Mouse (Mus musculus) forebrain, embryonic 11.5 days (tissue): ENCODE results near the gene Vdr. TPM values are rescaled to one million over a fixed set of nuclear protein-coding genes. Genes with fewer than 3 reads are reported as not detected.

Experiments
- ATAC-seq: fragments of 200-750 bp; cut with Nextera tagmentation; replicated peaks from 2 replicates; pipeline ENCODE4 v1.8.0; 2017; ENCODE audit warnings: moderate TSS enrichment; ENCODE audit not compliant: low FRiP score
- DNase-seq: peaks from one replicate; pipeline ENCODE4 v3.0.0-alpha.2; 2017; ENCODE audit warnings: low spot score
- H3K27ac ChIP-seq: fragments of 300-500 bp; sonication (generic); 2 replicates; pipeline ENCODE4 v1.5.1; 2014; ENCODE audit warnings: low read depth, low read length
- H3K27me3 ChIP-seq: fragments of 300-500 bp; sonication (generic); 2 replicates; pipeline ENCODE4 v1.6.1; 2014; ENCODE audit warnings: mild to moderate bottlenecking, low read length, mixed read lengths; ENCODE audit not compliant: control insufficient read depth, insufficient read depth
- H3K36me3 ChIP-seq: fragments of 300-500 bp; sonication (generic); 2 replicates; pipeline ENCODE4 v1.6.1; 2014; ENCODE audit warnings: mild to moderate bottlenecking, low read length, moderate library complexity, mixed read lengths; ENCODE audit not compliant: control insufficient read depth, insufficient read depth
- H3K4me1 ChIP-seq: fragments of 300-500 bp; sonication (generic); replicated peaks from 2 replicates; pipeline ENCODE4 v1.6.1; 2014; ENCODE audit warnings: low read length, mixed read lengths; ENCODE audit not compliant: control insufficient read depth, insufficient read depth
- H3K4me2 ChIP-seq: fragments of 300-500 bp; sonication (generic); 2 replicates; pipeline ENCODE4 v1.6.1; 2014; ENCODE audit warnings: low read depth, mild to moderate bottlenecking, low read length, moderate library complexity, mixed read lengths; ENCODE audit not compliant: severe bottlenecking
- H3K4me3 ChIP-seq: fragments of 300-500 bp; sonication (generic); 2 replicates; pipeline ENCODE4 v1.5.1; 2014; ENCODE audit warnings: low read depth, low read length
- H3K9ac ChIP-seq: fragments of 300-500 bp; sonication (generic); 2 replicates; pipeline ENCODE4 v1.6.1; 2014; ENCODE audit warnings: low read length
- H3K9me3 ChIP-seq: fragments of 300-500 bp; sonication (generic); 2 replicates; pipeline ENCODE4 v1.6.1; 2016; ENCODE audit warnings: low read length, mixed read lengths; ENCODE audit not compliant: control insufficient read depth
- WGBS: fragments of 180-500 bp; shearing (Covaris S2); extraction: QIAGEN DNeasy Blood & Tissue Kit; methylation state at CpG from one replicate; pipeline ENCODE4 v1.1.7; 2014; 5-methylcytosine and 5-hydroxymethylcytosine counted together
- polyA plus RNA-seq: library from polyadenylated mRNA; unstranded; fragments of >200 nt; fragmentation: Nextera tagmentation; extraction: Ambion mirVana; gene quantifications from 2 replicates; pipeline ENCODE4 v1.2.1, GENCODE M21; 2014

The Vdr gene
- polyA plus RNA-seq, 1 experiment from 2014 or later, result 0.17 TPM

GRCm38 (mm10) chr15:97813452-97814204 lies 96.8 kb downstream of the Vdr start:
- no peak for ATAC-seq
- WGBS, result 49% methylated on average over 21 of the region's 21 CpGs
- H3K4me2 ChIP-seq, result no peak overlapping the region

GRCm38 (mm10) chr15:97812875-97813274 lies 97.6 kb downstream of the Vdr start:
- Histone ChIP-seq H3K4me2 (no peak overlapping the region), H3K36me3 (no peaks in the 10 kb centered on the region; the same call in 1 of the 2 replicates), H3K27ac (no peak overlapping the region), H3K4me3 (no peak overlapping the region), H3K27me3 (no peaks in the 10 kb centered on the region), H3K9me3 (no peaks in the 10 kb centered on the region), H3K4me1 (peaks cover 5% of the 10 kb centered on the region), H3K9ac (no peak overlapping the region)
- ATAC-seq (no peak), DNase-seq (no peak)
- WGBS, result 65% methylated on average over 7 of the region's 7 CpGs

More at GRCm38 (mm10) chr15:97813452-97814204, 96.8 kb downstream of the Vdr start:
- Histone ChIP-seq H3K27ac (no peak overlapping the region; the same call in 1 of the 2 replicates), H3K36me3 (no peaks in the 10 kb centered on the region; the same call in 1 of the 2 replicates), H3K9ac (peak overlapping the region; percentile 13; the same call in 1 of the 2 replicates), H3K4me1 (peaks cover 5% of the 10 kb centered on the region), H3K27me3 (no peaks in the 10 kb centered on the region), H3K9me3 (no peaks in the 10 kb centered on the region), H3K4me3 (no peak overlapping the region)
- no peak for DNase-seq

- H3K27ac ChIP-seq, result no peak overlapping the region
- no peak for ATAC-seq
- peaks cover 5% of the 10 kb centered on the region for H3K4me1 ChIP-seq
- no peak overlapping the region for H3K4me2 ChIP-seq
- H3K9ac ChIP-seq, result no peak overlapping the region
- H3K36me3 ChIP-seq, result no peaks in the 10 kb centered on the region; the same call in 1 of the 2 replicates
- no peak overlapping the region for H3K4me3 ChIP-seq
- no peaks in the 10 kb centered on the region for H3K9me3 ChIP-seq
- 94% methylated on average over 6 of the region's 6 CpGs for WGBS
- DNase-seq, result no peak
- no peaks in the 10 kb centered on the region for H3K27me3 ChIP-seq
These were observed 98.3 kb downstream of the Vdr start for GRCm38 (mm10) chr15:97812126-97812525.

- no peaks in the 10 kb centered on the region; the same call in 1 of the 2 replicates for H3K36me3 ChIP-seq
- no peak overlapping the region for H3K4me3 ChIP-seq
- no peaks in the 10 kb centered on the region for H3K9me3 ChIP-seq
- no peak overlapping the region for H3K9ac ChIP-seq
- ATAC-seq (no peak), DNase-seq (no peak)
- no peaks in the 10 kb centered on the region for H3K27me3 ChIP-seq
- no peak overlapping the region for H3K27ac ChIP-seq
- no peak overlapping the region for H3K4me2 ChIP-seq
- peaks cover 5% of the 10 kb centered on the region for H3K4me1 ChIP-seq
- 92% methylated on average over 9 of the region's 9 CpGs for WGBS
These were observed 99.1 kb downstream of the Vdr start for GRCm38 (mm10) chr15:97811307-97811706.

DNA sequence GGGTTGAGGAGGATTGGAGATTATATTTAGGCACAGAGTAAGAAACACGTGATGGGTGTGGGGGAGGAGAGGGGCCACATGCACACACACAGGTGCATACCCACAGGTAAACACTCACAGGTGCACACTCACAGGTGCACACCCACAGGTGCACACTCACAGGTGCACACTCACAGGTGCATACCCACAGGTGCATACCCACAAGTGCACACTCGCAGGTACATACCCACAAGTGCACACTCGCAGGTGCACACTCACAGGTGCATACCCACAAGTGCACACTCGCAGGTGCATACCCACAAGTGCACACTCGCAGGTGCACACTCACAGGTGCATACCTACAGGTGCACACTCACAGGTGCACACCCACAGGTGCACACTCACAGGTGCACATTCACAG lies 100.0 kb downstream of the Vdr start:
- ATAC-seq (no peak), DNase-seq (no peak)
- WGBS, result 90% methylated on average over 5 of the region's 5 CpGs
- Histone ChIP-seq H3K4me1 (peaks cover 5% of the 10 kb centered on the region), H3K27me3 (no peaks in the 10 kb centered on the region), H3K4me2 (no peak overlapping the region), H3K4me3 (no peak overlapping the region), H3K9me3 (no peaks in the 10 kb centered on the region), H3K9ac (no peak overlapping the region), H3K27ac (no peak overlapping the region), H3K36me3 (no peaks in the 10 kb centered on the region; the same call in 1 of the 2 replicates)

- Histone ChIP-seq H3K27ac (no peak overlapping the region), H3K9ac (no peak overlapping the region), H3K4me1 (peaks cover 5% of the 10 kb centered on the region), H3K4me3 (no peak overlapping the region), H3K9me3 (no peaks in the 10 kb centered on the region), H3K4me2 (no peak overlapping the region), H3K27me3 (no peaks in the 10 kb centered on the region), H3K36me3 (no peaks in the 10 kb centered on the region; the same call in 1 of the 2 replicates)
- 85% methylated on average over 5 of the region's 5 CpGs for WGBS
- ATAC-seq (no peak), DNase-seq (no peak)
These were observed 100.5 kb downstream of the Vdr start for GRCm38 (mm10) chr15:97809942-97810341.

GRCm38 (mm10) chr15:97809206-97809605 lies 101.2 kb downstream of the Vdr start:
- Histone ChIP-seq H3K9ac (no peak overlapping the region), H3K4me3 (no peak overlapping the region), H3K27me3 (no peaks in the 10 kb centered on the region), H3K27ac (no peak overlapping the region), H3K36me3 (no peaks in the 10 kb centered on the region; the same call in 1 of the 2 replicates), H3K4me1 (peaks cover 5% of the 10 kb centered on the region), H3K9me3 (no peaks in the 10 kb centered on the region), H3K4me2 (no peak overlapping the region)
- DNase-seq (no peak), ATAC-seq (no peak)
- 87% methylated on average over 14 of the region's 14 CpGs for WGBS

- ATAC-seq (no peak), DNase-seq (no peak)
- H3K27me3 ChIP-seq, result no peaks in the 10 kb centered on the region
- 86% methylated on average over 14 of the region's 14 CpGs for WGBS
- no peak overlapping the region for H3K4me2 ChIP-seq
- H3K36me3 ChIP-seq, result no peaks in the 10 kb centered on the region; the same call in 1 of the 2 replicates
- H3K9ac ChIP-seq, result no peak overlapping the region
- H3K9me3 ChIP-seq, result no peaks in the 10 kb centered on the region
- H3K27ac ChIP-seq, result no peak overlapping the region
- peaks cover 5% of the 10 kb centered on the region for H3K4me1 ChIP-seq
- no peak overlapping the region for H3K4me3 ChIP-seq
These were observed 101.9 kb downstream of the Vdr start for GRCm38 (mm10) chr15:97808532-97808931.

GRCm38 (mm10) chr15:97807867-97808266 lies 102.6 kb downstream of the Vdr start:
- H3K4me2 ChIP-seq, result no peak overlapping the region
- no peak for DNase-seq
- no peaks in the 10 kb centered on the region; the same call in 1 of the 2 replicates for H3K36me3 ChIP-seq
- H3K9me3 ChIP-seq, result no peaks in the 10 kb centered on the region
- H3K4me1 ChIP-seq, result peaks cover under 1% of the 10 kb centered on the region; the same call in 1 of the 2 replicates
- 77% methylated on average over 12 of the region's 12 CpGs for WGBS
- H3K9ac ChIP-seq, result no peak overlapping the region
- H3K27ac ChIP-seq, result no peak overlapping the region
- ATAC-seq, result no peak
- no peaks in the 10 kb centered on the region for H3K27me3 ChIP-seq
- no peak overlapping the region for H3K4me3 ChIP-seq
